21 mouse cellular contexts compared by ENCODE assay signal in genomic region chr1:107988076-107988475, GRCm38 (mm10).
DNase-seq lines count a peak whose midpoint lies in the region; TF ChIP-seq lines count a peak whose summit lies in the region.
"Had no signal": no experiment of that assay in that cellular context is flagged by ENCODE, and none has a peak within 500 bp of the region (broad histone marks: within the 10 kb centered on the region; RNA-seq: fewer than 3 reads in every experiment).

No protein-coding gene starts in this region.

- no peaks in the 10 kb centered on the region for H3K4me1 ChIP-seq in kidney, adult 2 months (ENCODE audit: control insufficient read depth, insufficient read depth, low read length)
- H3K4me1 ChIP-seq in embryonic facial prominence, embryonic 10.5 days = 0 out of 2 replicates have a peak, but pooled peaks cover 2% of the 10 kb centered on the region
- H3K4me1 ChIP-seq: embryonic facial prominence, embryonic 12.5 days; embryonic facial prominence, embryonic 15.5 days; hindbrain, embryonic 15.5 days had no signal

- H3K4me3 ChIP-seq in kidney, adult 2 months (ENCODE audit: insufficient read depth, low read depth, low read length) = no peak overlapping the region
- no peak overlapping the region for H3K4me3 ChIP-seq in embryonic facial prominence, embryonic 10.5 days
- H3K4me3 ChIP-seq: embryonic facial prominence, embryonic 12.5 days; embryonic facial prominence, embryonic 15.5 days; gastrocnemius, adult 2 months; hindbrain, embryonic 15.5 days had no signal

- 62% methylated on average over 4 of the region's 4 CpGs for WGBS in kidney, adult 2 months
- WGBS in embryonic facial prominence, embryonic 10.5 days = 28% methylated on average over 4 of the region's 4 CpGs

- DNase-seq in embryo, embryonic 10 days (ENCODE audit: low spot score) = peak; percentile 41
- DNase-seq in embryo, embryonic 9.5 days (ENCODE audit: extremely low spot score) = no peak
- peak; percentile 3 for DNase-seq in kidney, adult 2 months
- DNase-seq in kidney, postnatal 25 days = no peak
- DNase-seq in lung, postnatal 10 days = peak; percentile 8
- no peak for DNase-seq in lung, adult 18-20 months
- peak; percentile 10 for DNase-seq in embryonic facial prominence, embryonic 10.5 days (ENCODE audit: low spot score)
- no peak for DNase-seq in left cerebral cortex, postnatal 14 days (ENCODE audit: low spot score in 2 of 2)
- DNase-seq: adrenal gland, adult 8-10 months; adrenal gland, postnatal 25 days; cerebellum, adult 11-12 months; cerebellum, adult 8-10 months; cerebellum, postnatal 10 days; cerebellum, postnatal 36 days; forebrain, postnatal 0 days; gastrocnemius, adult 2 months; gastrocnemius, postnatal 14 days; heart, adult 11 months had no signal

- H3K27ac ChIP-seq in kidney, adult 2 months (ENCODE audit: insufficient read depth, low read depth, low read length) = no peak overlapping the region
- no peak overlapping the region for H3K27ac ChIP-seq in embryonic facial prominence, embryonic 10.5 days (replicated peaks)
- H3K27ac ChIP-seq: embryonic facial prominence, embryonic 12.5 days; embryonic facial prominence, embryonic 15.5 days; gastrocnemius, adult 2 months; hindbrain, embryonic 15.5 days had no signal

- no peak for TF ChIP-seq POLR2A in kidney, adult 2 months (IDR thresholded peaks at IDR 0.05; ENCODE audit: low read depth, low read length)

- intact Hi-C loops in left cerebral cortex, postnatal 14 days (cut with DNase I) = no loop called here

- no peak for TF ChIP-seq CTCF in kidney, adult 2 months (conservative IDR thresholded peaks at IDR 0.05; ENCODE audit: insufficient read depth, insufficient read length, low read depth, low read length)

- no peaks in the 10 kb centered on the region for H3K36me3 ChIP-seq in kidney, adult 2 months (ENCODE audit: control insufficient read depth, insufficient read depth, low read length)
- no peaks in the 10 kb centered on the region for H3K36me3 ChIP-seq in embryonic facial prominence, embryonic 10.5 days (replicated peaks)
- H3K36me3 ChIP-seq: embryonic facial prominence, embryonic 12.5 days; embryonic facial prominence, embryonic 15.5 days; hindbrain, embryonic 15.5 days had no signal

- H3K27me3 ChIP-seq in kidney, adult 2 months (replicated peaks; ENCODE audit: control insufficient read depth, insufficient read depth, low read length) = no peaks in the 10 kb centered on the region
- no peaks in the 10 kb centered on the region for H3K27me3 ChIP-seq in embryonic facial prominence, embryonic 10.5 days (replicated peaks; ENCODE audit: low read depth, poor library complexity, severe bottlenecking)
- H3K27me3 ChIP-seq: embryonic facial prominence, embryonic 12.5 days; embryonic facial prominence, embryonic 15.5 days; hindbrain, embryonic 15.5 days had no signal

- H3K9me3 ChIP-seq in embryonic facial prominence, embryonic 10.5 days = no peaks in the 10 kb centered on the region
- H3K9me3 ChIP-seq: embryonic facial prominence, embryonic 12.5 days; embryonic facial prominence, embryonic 15.5 days; hindbrain, embryonic 15.5 days had no signal

Comparison
In these comparisons a context has a peak if more than half of its experiments do, and no peak if none do; other contexts are left out.
1. DNase-seq: peak in embryo, embryonic 10 days (single experiment), kidney, adult 2 months (single experiment), lung, postnatal 10 days (single experiment) and embryonic facial prominence, embryonic 10.5 days (single experiment); none in embryo, embryonic 9.5 days (single experiment), kidney, postnatal 25 days (0 of 2), lung, adult 18-20 months (0 of 2) and left cerebral cortex, postnatal 14 days (0 of 2).